Mouse (Mus musculus): Measurements from ENCODE around the gene Mthfd1l.

GRCm38 (mm10) chr10:4026616-4027015, 53.7 kb downstream of the Mthfd1l start:
- TF ChIP-seq CTCF (IDR thresholded peaks at IDR 0.05; ENCODE audit: borderline replicate concordance, insufficient read depth, low read depth, low read length) (no peak), POLR2A (IDR thresholded peaks at IDR 0.05; ENCODE audit: borderline replicate concordance, insufficient read depth, low read length) (no peak)
